13 mouse cellular contexts compared by ENCODE assay signal in genomic region chr17:36981845-36982244, GRCm38 (mm10). TPM values are rescaled to one million over a fixed set of nuclear protein-coding genes. Genes with fewer than 3 reads are reported as not detected.
A peak's percentile ranks its signal among the peaks of the same experiment; 100 is the strongest.
DNase-seq lines count a peak whose midpoint lies in the region; ATAC-seq lines count a peak whose summit lies in the region.
"Had no signal": no experiment of that assay in that cellular context is flagged by ENCODE, and none has a peak within 500 bp of the region (broad histone marks: within the 10 kb centered on the region; RNA-seq: fewer than 3 reads in every experiment).

No protein-coding gene starts in this region.

- peak overlapping the region; percentile 40 for H3K4me3 ChIP-seq in heart, embryonic 15.5 days
- no peak overlapping the region for H3K4me3 ChIP-seq in midbrain, embryonic 12.5 days
- no peak overlapping the region for H3K4me3 ChIP-seq in midbrain, embryonic 15.5 days
- no peak overlapping the region for H3K4me3 ChIP-seq in limb, embryonic 11.5 days (ENCODE audit: low read depth, low read length)

- no peak overlapping the region for H3K27ac ChIP-seq in heart, embryonic 15.5 days
- H3K27ac ChIP-seq in midbrain, embryonic 12.5 days (replicated peaks), result no peak overlapping the region
- no peak overlapping the region for H3K27ac ChIP-seq in midbrain, embryonic 15.5 days
- H3K27ac ChIP-seq in limb, embryonic 11.5 days (replicated peaks; ENCODE audit: low read depth, low read length), result no peak overlapping the region

- 11% methylated on average over 4 of the region's 4 CpGs for WGBS in heart, embryonic 15.5 days
- WGBS in midbrain, embryonic 12.5 days, result 3% methylated on average over 4 of the region's 4 CpGs
- WGBS in midbrain, embryonic 15.5 days, result 7% methylated on average over 4 of the region's 4 CpGs
- WGBS in limb, embryonic 11.5 days, result 5% methylated on average over 4 of the region's 4 CpGs

- H3K27me3 ChIP-seq in heart, embryonic 15.5 days, result no peaks in the 10 kb centered on the region; the same call in 1 of the 2 replicates
- peaks cover 39% of the 10 kb centered on the region; the same call in 1 of the 2 replicates for H3K27me3 ChIP-seq in midbrain, embryonic 12.5 days
- 0 out of 2 replicates have a peak, but pooled peaks cover 3% of the 10 kb centered on the region for H3K27me3 ChIP-seq in midbrain, embryonic 15.5 days (replicated peaks)
- no peaks in the 10 kb centered on the region for H3K27me3 ChIP-seq in limb, embryonic 11.5 days (ENCODE audit: control insufficient read depth, insufficient read depth, low read length)

- H3K9me3 ChIP-seq in heart, embryonic 15.5 days (replicated peaks), result no peaks in the 10 kb centered on the region
- H3K9me3 ChIP-seq in midbrain, embryonic 12.5 days, result no peaks in the 10 kb centered on the region
- H3K9me3 ChIP-seq in midbrain, embryonic 15.5 days, result no peaks in the 10 kb centered on the region
- no peaks in the 10 kb centered on the region for H3K9me3 ChIP-seq in limb, embryonic 11.5 days (ENCODE audit: control insufficient read depth, low read length)

- intact Hi-C loops in left cerebral cortex, postnatal 10 days (cut with DNase I), result no loop called here

- H3K4me1 ChIP-seq in heart, embryonic 15.5 days (replicated peaks), result peaks cover 13% of the 10 kb centered on the region
- peaks cover 7% of the 10 kb centered on the region; the same call in 1 of the 2 replicates for H3K4me1 ChIP-seq in midbrain, embryonic 12.5 days
- H3K4me1 ChIP-seq in midbrain, embryonic 15.5 days, result no peaks in the 10 kb centered on the region
- H3K4me1 ChIP-seq in limb, embryonic 11.5 days (ENCODE audit: control insufficient read depth, insufficient read depth, low read length), result peaks cover 3% of the 10 kb centered on the region; the same call in 1 of the 2 replicates

- peak overlapping the region; percentile 67 for H3K4me2 ChIP-seq in heart, embryonic 15.5 days
- H3K4me2 ChIP-seq in midbrain, embryonic 12.5 days (replicated peaks), result peak overlapping the region; percentile 15; the same call in 1 of the 2 replicates
- H3K4me2 ChIP-seq in midbrain, embryonic 15.5 days, result no peak overlapping the region
- H3K4me2 ChIP-seq in limb, embryonic 11.5 days (ENCODE audit: low read depth, severe bottlenecking), result peak overlapping the region; percentile 21; the same call in 1 of the 2 replicates

- no peak overlapping the region for H3K9ac ChIP-seq in heart, embryonic 15.5 days
- no peak overlapping the region for H3K9ac ChIP-seq in midbrain, embryonic 12.5 days (replicated peaks)
- no peak overlapping the region for H3K9ac ChIP-seq in midbrain, embryonic 15.5 days
- H3K9ac ChIP-seq in limb, embryonic 11.5 days (ENCODE audit: low read length), result no peak overlapping the region

- ATAC-seq in heart, embryonic 15.5 days (replicated peaks; ENCODE audit: insufficient number of reproducible peaks, insufficient read depth, low FRiP score, low read depth), result no peak
- no peak for ATAC-seq in midbrain, embryonic 12.5 days (ENCODE audit: low FRiP score, low read depth)
- ATAC-seq in midbrain, embryonic 15.5 days (replicated peaks), result no peak
- no peak for ATAC-seq in limb, embryonic 11.5 days (ENCODE audit: insufficient number of reproducible peaks, low FRiP score, low TSS enrichment, low read depth)

- H3K36me3 ChIP-seq in heart, embryonic 15.5 days, result no peaks in the 10 kb centered on the region
- no peaks in the 10 kb centered on the region for H3K36me3 ChIP-seq in midbrain, embryonic 12.5 days
- no peaks in the 10 kb centered on the region for H3K36me3 ChIP-seq in midbrain, embryonic 15.5 days (replicated peaks)
- no peaks in the 10 kb centered on the region for H3K36me3 ChIP-seq in limb, embryonic 11.5 days (ENCODE audit: control insufficient read depth, insufficient read depth, low read length)

- DNase-seq in heart, postnatal 4 days, result no peak
- DNase-seq in limb, embryonic 11.5 days (ENCODE audit: low spot score), result peak; percentile 29
- DNase-seq in cerebellum, postnatal 4 days (ENCODE audit: low spot score in 2 of 2), result no peak
- DNase-seq in layer of hippocampus, adult 8-10 months (ENCODE audit: low spot score in 2 of 2), result no peak
- no peak for DNase-seq in left cerebral cortex, postnatal 10 days (ENCODE audit: extremely low spot score in 1 of 2, low spot score in 2 of 2)
- DNase-seq: adrenal gland, adult 8-10 months; cerebellum, postnatal 10 days; kidney, adult 8-10 months had no signal

RNA-seq across cellular contexts. Expression of gene 2410137M14Rik, which starts 0.8 kb away (rescaled TPM):
- polyA plus RNA-seq in heart, embryonic 15.5 days (2015; fragmentation: Nextera tagmentation; extraction: Ambion mirVana), result not detected in 2 replicates
- total RNA-seq in heart, postnatal 4 days (2021), result not detected
- 0.28 and 0.37 TPM in 2 replicates for polyA plus RNA-seq in midbrain, embryonic 12.5 days (2016; fragmentation: Nextera tagmentation; extraction: Ambion mirVana)
- 0.40 and 0.68 TPM in 2 replicates for polyA plus RNA-seq in midbrain, embryonic 15.5 days (2015; fragmentation: Nextera tagmentation; extraction: Ambion mirVana)
- polyA plus RNA-seq in limb, embryonic 11.5 days (2014; fragmentation: Nextera tagmentation; extraction: Ambion mirVana), result not detected in 2 replicates
- under 1 TPM in 1 of 4 experiments, not detected in 3; 0.47 TPM for total RNA-seq in layer of hippocampus, adult 8-10 months (2022)
- total RNA-seq in left cerebral cortex, postnatal 10 days (2021), result under 1 TPM in 1 of 2 experiments, not detected in 1; 0.87 TPM
- total RNA-seq: adrenal gland, adult 8-10 months had no signal
- polyA plus RNA-seq: CD4-positive, CD25-positive, alpha-beta regulatory T cell, adult 4 months had no signal

RNA-seq across cellular contexts. Expression of gene H2-M5, which starts 7.5 kb away (rescaled TPM):
- 0.34 and 0.49 TPM in 2 replicates for polyA plus RNA-seq in heart, embryonic 15.5 days (2015; fragmentation: Nextera tagmentation; extraction: Ambion mirVana)
- total RNA-seq in heart, postnatal 4 days (2021), result under 1 TPM; 0.29 to 0.43 TPM
- polyA plus RNA-seq in midbrain, embryonic 12.5 days (2016; fragmentation: Nextera tagmentation; extraction: Ambion mirVana), result 2.4 and 2.9 TPM in 2 replicates
- 3.4 and 3.8 TPM in 2 replicates for polyA plus RNA-seq in midbrain, embryonic 15.5 days (2015; fragmentation: Nextera tagmentation; extraction: Ambion mirVana)
- 0.49 and 0.65 TPM in 2 replicates for polyA plus RNA-seq in limb, embryonic 11.5 days (2014; fragmentation: Nextera tagmentation; extraction: Ambion mirVana)
- 1 to 10 TPM in 2 of 4 experiments, under 1 TPM in 2; 0.49 to 1.6 (median 0.91) TPM for total RNA-seq in layer of hippocampus, adult 8-10 months (2022)
- total RNA-seq in left cerebral cortex, postnatal 10 days (2021), result 1 to 10 TPM; 3.6 to 3.9 TPM
- total RNA-seq: neutrophil, adult 5-6 weeks had no signal
- polyA plus RNA-seq: CD4-positive, CD25-positive, alpha-beta regulatory T cell, adult 4 months had no signal

RNA-seq across cellular contexts. Expression of gene Zfp57, which starts 19.1 kb away (rescaled TPM):
- polyA plus RNA-seq in heart, embryonic 15.5 days (2015; fragmentation: Nextera tagmentation; extraction: Ambion mirVana), result 32.4 and 40.4 TPM in 2 replicates
- 10 to 100 TPM in 1 of 2 experiments, 1 to 10 TPM in 1; 9.7 to 14.5 TPM for total RNA-seq in heart, postnatal 4 days (2021)
- polyA plus RNA-seq in midbrain, embryonic 12.5 days (2016; fragmentation: Nextera tagmentation; extraction: Ambion mirVana), result 175 and 190 TPM in 2 replicates
- polyA plus RNA-seq in midbrain, embryonic 15.5 days (2015; fragmentation: Nextera tagmentation; extraction: Ambion mirVana), result 289 and 324 TPM in 2 replicates
- 101 and 106 TPM in 2 replicates for polyA plus RNA-seq in limb, embryonic 11.5 days (2014; fragmentation: Nextera tagmentation; extraction: Ambion mirVana)
- total RNA-seq in layer of hippocampus, adult 8-10 months (2022), result 10 to 100 TPM in 2 of 4 experiments, 1 to 10 TPM in 2; 8.9 to 10.8 (median 9.8) TPM
- total RNA-seq in left cerebral cortex, postnatal 10 days (2021), result 10 to 100 TPM; 68.8 to 72.1 TPM
- total RNA-seq: neutrophil, adult 5-6 weeks had no signal
- polyA plus RNA-seq: CD4-positive, CD25-positive, alpha-beta regulatory T cell, adult 4 months had no signal

RNA-seq across cellular contexts. Expression of gene Znrd1as, which starts 23.5 kb away (rescaled TPM):
- 6.2 and 7.4 TPM in 2 replicates for polyA plus RNA-seq in heart, embryonic 15.5 days (2015; fragmentation: Nextera tagmentation; extraction: Ambion mirVana)
- 1 to 10 TPM; 7.2 to 7.3 TPM for total RNA-seq in heart, postnatal 4 days (2021)
- polyA plus RNA-seq in midbrain, embryonic 12.5 days (2016; fragmentation: Nextera tagmentation; extraction: Ambion mirVana), result 7.3 and 7.6 TPM in 2 replicates
- polyA plus RNA-seq in midbrain, embryonic 15.5 days (2015; fragmentation: Nextera tagmentation; extraction: Ambion mirVana), result 4.7 and 4.9 TPM in 2 replicates
- polyA plus RNA-seq in limb, embryonic 11.5 days (2014; fragmentation: Nextera tagmentation; extraction: Ambion mirVana), result 7.8 and 8.7 TPM in 2 replicates
- total RNA-seq in layer of hippocampus, adult 8-10 months (2022), result 1 to 10 TPM; 4.1 to 6.8 (median 5.8) TPM
- 1 to 10 TPM; 2.8 to 3.5 TPM for total RNA-seq in left cerebral cortex, postnatal 10 days (2021)

RNA-seq across cellular contexts. Expression of gene Znrd1, which starts 23.5 kb away (rescaled TPM):
- 41.2 and 47.4 TPM in 2 replicates for polyA plus RNA-seq in heart, embryonic 15.5 days (2015; fragmentation: Nextera tagmentation; extraction: Ambion mirVana)
- 10 to 100 TPM; 24.9 to 29.3 TPM for total RNA-seq in heart, postnatal 4 days (2021)
- 75.9 and 78.4 TPM in 2 replicates for polyA plus RNA-seq in midbrain, embryonic 12.5 days (2016; fragmentation: Nextera tagmentation; extraction: Ambion mirVana)
- 51.0 and 52.7 TPM in 2 replicates for polyA plus RNA-seq in midbrain, embryonic 15.5 days (2015; fragmentation: Nextera tagmentation; extraction: Ambion mirVana)
- 118 and 119 TPM in 2 replicates for polyA plus RNA-seq in limb, embryonic 11.5 days (2014; fragmentation: Nextera tagmentation; extraction: Ambion mirVana)
- total RNA-seq in layer of hippocampus, adult 8-10 months (2022), result 10 to 100 TPM; 26.6 to 35.5 (median 32.2) TPM
- total RNA-seq in left cerebral cortex, postnatal 10 days (2021), result 10 to 100 TPM; 25.3 to 27.8 TPM
